Mouse (Mus musculus) lung, embryonic 15.5 days (tissue): ENCODE measurements around the gene Nek3. TPM values are rescaled to one million over a fixed set of nuclear protein-coding genes. Genes with fewer than 3 reads are reported as not detected.

Source experiments
- ATAC-seq: fragments of 200-750 bp; cut with Nextera tagmentation; 2 replicates; pipeline ENCODE4 v1.8.0; 2017; ENCODE audit warnings: moderate number of reproducible peaks, borderline replicate concordance; ENCODE audit not compliant: low FRiP score, low TSS enrichment; ENCODE audit errors: extremely low read depth
- H3K27ac ChIP-seq: fragments of 300-500 bp; sonication (generic); 2 replicates; pipeline ENCODE4 v1.5.1; 2015; ENCODE audit warnings: moderate library complexity, mild to moderate bottlenecking, inconsistent platforms
- H3K27me3 ChIP-seq: fragments of 300-500 bp; sonication (generic); 2 replicates; pipeline ENCODE4 v1.6.1; 2015; ENCODE audit warnings: inconsistent platforms
- H3K36me3 ChIP-seq: fragments of 300-500 bp; sonication (generic); 2 replicates; pipeline ENCODE4 v1.6.1; 2015; ENCODE audit warnings: inconsistent platforms
- H3K4me1 ChIP-seq: fragments of 300-500 bp; sonication (generic); 2 replicates; pipeline ENCODE4 v1.6.1; 2015; ENCODE audit warnings: inconsistent platforms
- H3K4me2 ChIP-seq: fragments of 300-500 bp; sonication (generic); 2 replicates; pipeline ENCODE4 v1.6.1; 2015; ENCODE audit warnings: inconsistent platforms, mild to moderate bottlenecking, moderate library complexity
- H3K4me3 ChIP-seq: fragments of 300-500 bp; sonication (generic); 2 replicates; pipeline ENCODE4 v1.5.1; 2015; ENCODE audit warnings: mild to moderate bottlenecking, inconsistent platforms
- H3K9ac ChIP-seq: fragments of 300-500 bp; sonication (generic); 2 replicates; pipeline ENCODE4 v1.6.1; 2015; ENCODE audit warnings: inconsistent platforms
- H3K9me3 ChIP-seq: fragments of 300-500 bp; sonication (generic); 2 replicates; pipeline ENCODE4 v1.6.1; 2016; ENCODE audit warnings: inconsistent platforms
- WGBS: fragments of 180-500 bp; shearing (Covaris S2); methylation state at CpG from one replicate; pipeline ENCODE4 v1.1.7; 2015; 5-methylcytosine and 5-hydroxymethylcytosine counted together
- polyA plus RNA-seq: library from polyadenylated mRNA; unstranded; fragments of >200 nt; fragmentation: Nextera tagmentation; extraction: Ambion mirVana; gene quantifications from 2 replicates; pipeline ENCODE4 v1.2.1, GENCODE M21; 2015

Gene Nek3
- polyA plus RNA-seq, 1 experiment from 2014 or later = 6.0 TPM

DNA sequence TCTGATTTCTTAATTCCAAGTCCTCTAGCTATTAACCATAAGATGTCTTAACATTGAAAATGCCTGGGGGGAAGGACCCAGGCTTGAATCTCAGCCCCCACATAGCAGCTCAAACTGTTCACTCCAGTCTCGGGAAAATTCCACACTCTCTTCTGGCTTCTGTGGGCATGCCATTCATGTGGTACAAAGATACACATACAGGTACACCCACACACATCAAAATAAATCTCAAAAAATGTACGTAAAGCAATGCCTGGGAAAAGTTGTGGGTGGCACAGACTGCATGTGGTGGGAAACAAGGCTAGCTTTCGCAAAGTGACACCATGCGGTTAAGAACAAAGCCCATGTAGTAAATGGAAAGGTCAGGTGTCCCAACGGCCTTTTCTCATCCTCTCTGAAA lies 2.9 kb upstream of the Nek3 start:
- Histone ChIP-seq H3K27me3 (no peaks in the 10 kb centered on the region), H3K27ac (no peak overlapping the region), H3K9me3 (no peaks in the 10 kb centered on the region), H3K4me2 (no peak overlapping the region), H3K4me3 (no peak overlapping the region), H3K4me1 (0 out of 2 replicates have a peak, but pooled peaks cover 10% of the 10 kb centered on the region), H3K9ac (no peak overlapping the region), H3K36me3 (peaks cover 36% of the 10 kb centered on the region)
- no peak for ATAC-seq
- WGBS = 94% methylated on average over 5 of the region's 5 CpGs

DNA sequence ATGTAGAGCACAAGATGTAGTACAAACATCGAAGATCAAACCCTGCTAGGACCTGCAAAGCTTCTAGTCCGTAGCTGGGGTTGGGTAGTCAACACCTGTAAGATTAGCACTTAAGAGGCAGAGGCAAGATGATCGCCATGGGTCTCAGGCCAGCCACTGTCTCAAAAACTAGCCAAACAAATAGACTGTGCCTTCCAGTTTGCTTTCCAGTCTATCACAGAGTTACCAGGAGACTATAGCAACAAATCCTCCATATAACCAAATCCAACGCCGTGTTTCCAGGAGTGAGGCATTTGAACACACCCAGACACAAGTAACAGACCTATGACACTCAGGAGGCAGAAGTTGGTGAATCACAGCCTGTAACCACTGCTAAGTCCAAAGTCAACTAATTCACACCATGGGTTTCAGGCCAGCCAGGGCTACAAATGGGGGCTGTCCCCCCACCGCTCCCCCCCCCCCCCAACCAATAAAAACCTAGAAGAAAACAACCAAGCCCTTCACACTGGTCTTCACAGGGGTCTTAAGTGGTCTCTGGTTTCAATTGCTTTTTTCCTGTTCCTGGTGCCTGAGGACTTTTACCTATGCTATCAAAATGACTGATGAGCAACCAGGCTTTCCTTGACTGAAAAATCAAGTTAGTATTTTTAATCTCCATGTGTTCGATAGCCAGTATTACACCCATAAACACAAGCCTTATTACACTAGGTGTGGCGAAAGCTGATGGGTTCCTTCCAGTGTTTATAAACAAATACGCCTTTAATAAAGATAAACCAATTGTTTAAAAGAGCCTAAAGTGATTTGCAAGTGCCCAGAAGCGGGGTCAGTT lies 770 bp downstream of the Nek3 start:
- Histone ChIP-seq H3K9ac (peak overlapping the region; percentile 50), H3K4me1 (0 out of 2 replicates have a peak, but pooled peaks cover 10% of the 10 kb centered on the region), H3K4me2 (peak overlapping the region; percentile 69), H3K4me3 (peak overlapping the region; percentile 51), H3K36me3 (peaks cover 19% of the 10 kb centered on the region), H3K27ac (peak overlapping the region; percentile 70), H3K27me3 (no peaks in the 10 kb centered on the region), H3K9me3 (no peaks in the 10 kb centered on the region)
- WGBS = 46% methylated on average over 10 of the region's 10 CpGs
- ATAC-seq = no peak

DNA sequence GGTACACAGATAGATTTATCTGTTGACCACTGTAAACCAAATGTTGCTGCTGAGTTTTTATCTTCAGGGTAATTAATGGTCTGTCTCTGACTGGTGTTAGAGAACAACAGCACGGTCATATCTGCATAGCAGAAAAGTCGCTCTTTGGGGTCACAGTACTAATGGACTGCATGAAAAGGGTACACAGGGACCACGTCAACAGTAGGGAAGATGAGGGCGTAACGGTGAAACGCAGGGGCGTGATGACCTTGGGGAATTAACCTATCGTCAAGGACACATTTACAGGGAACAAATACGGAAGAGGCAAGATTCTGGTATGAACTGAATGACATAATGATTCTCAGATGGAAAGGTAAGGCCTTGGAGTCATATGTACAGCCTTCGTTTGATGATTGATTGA lies 1.8 kb downstream of the Nek3 start:
- Histone ChIP-seq H3K4me1 (0 out of 2 replicates have a peak, but pooled peaks cover 10% of the 10 kb centered on the region), H3K36me3 (peaks cover 17% of the 10 kb centered on the region), H3K4me2 (no peak overlapping the region), H3K9ac (no peak overlapping the region), H3K9me3 (no peaks in the 10 kb centered on the region), H3K4me3 (no peak overlapping the region), H3K27ac (no peak overlapping the region), H3K27me3 (no peaks in the 10 kb centered on the region)
- WGBS = 70% methylated on average over 10 of the region's 10 CpGs
- ATAC-seq = no peak

DNA sequence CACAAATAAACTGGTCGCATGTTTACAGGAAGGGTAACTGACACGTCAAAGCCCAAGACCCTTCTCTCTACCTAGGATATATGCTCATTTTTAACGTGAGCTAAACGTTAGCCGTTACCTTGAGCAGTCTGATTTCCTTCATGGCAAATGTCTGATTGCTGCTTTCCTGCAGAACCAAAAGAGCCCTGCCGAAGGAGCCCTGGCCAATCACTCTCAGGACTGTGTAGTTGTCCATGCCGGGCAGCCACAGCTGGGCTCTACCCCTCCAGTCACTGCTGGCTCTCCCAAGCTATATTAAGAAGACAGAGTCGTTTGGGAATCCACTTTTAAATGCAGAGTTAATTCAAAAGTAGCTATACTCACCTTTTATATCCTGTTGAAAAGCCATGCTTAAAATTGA lies 4.0 kb downstream of the Nek3 start:
- H3K4me3 ChIP-seq = no peak overlapping the region
- H3K27ac ChIP-seq = no peak overlapping the region
- 0 out of 2 replicates have a peak, but pooled peaks cover 10% of the 10 kb centered on the region for H3K4me1 ChIP-seq
- ATAC-seq = no peak
- WGBS = 66% methylated on average over 8 of the region's 8 CpGs
- H3K9ac ChIP-seq = no peak overlapping the region
- no peaks in the 10 kb centered on the region for H3K27me3 ChIP-seq
- H3K36me3 ChIP-seq = 0 out of 2 replicates have a peak, but pooled peaks cover 5% of the 10 kb centered on the region
- no peak overlapping the region for H3K4me2 ChIP-seq
- no peaks in the 10 kb centered on the region for H3K9me3 ChIP-seq

DNA sequence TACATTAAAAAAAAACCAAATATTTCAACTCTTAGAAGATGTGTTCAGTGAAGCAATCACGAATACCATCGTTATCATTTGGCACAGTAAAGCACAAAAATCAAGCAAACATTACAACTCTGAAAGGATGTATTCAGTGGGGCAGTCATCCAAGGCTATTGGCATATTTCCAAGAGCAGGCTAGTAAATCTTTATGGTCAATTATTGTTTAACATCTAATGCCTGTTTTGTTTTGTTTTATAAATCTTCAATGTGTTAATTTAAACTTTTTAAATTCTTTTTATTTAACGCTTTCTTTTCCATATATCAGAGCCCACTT lies 15.9 kb downstream of the Nek3 start:
- H3K4me2 ChIP-seq = no peak overlapping the region
- no peak overlapping the region for H3K9ac ChIP-seq
- peaks cover 7% of the 10 kb centered on the region for H3K4me1 ChIP-seq
- WGBS = 45% methylated on average over 3 of the region's 3 CpGs
- ATAC-seq = peak; percentile 23; the same call in 1 of the 2 replicates
- H3K4me3 ChIP-seq = no peak overlapping the region
- H3K36me3 ChIP-seq = 0 out of 2 replicates have a peak, but pooled peaks cover 11% of the 10 kb centered on the region
- no peaks in the 10 kb centered on the region for H3K27me3 ChIP-seq
- H3K27ac ChIP-seq = peak overlapping the region; percentile 65; the same call in 1 of the 2 replicates
- H3K9me3 ChIP-seq = no peaks in the 10 kb centered on the region

DNA sequence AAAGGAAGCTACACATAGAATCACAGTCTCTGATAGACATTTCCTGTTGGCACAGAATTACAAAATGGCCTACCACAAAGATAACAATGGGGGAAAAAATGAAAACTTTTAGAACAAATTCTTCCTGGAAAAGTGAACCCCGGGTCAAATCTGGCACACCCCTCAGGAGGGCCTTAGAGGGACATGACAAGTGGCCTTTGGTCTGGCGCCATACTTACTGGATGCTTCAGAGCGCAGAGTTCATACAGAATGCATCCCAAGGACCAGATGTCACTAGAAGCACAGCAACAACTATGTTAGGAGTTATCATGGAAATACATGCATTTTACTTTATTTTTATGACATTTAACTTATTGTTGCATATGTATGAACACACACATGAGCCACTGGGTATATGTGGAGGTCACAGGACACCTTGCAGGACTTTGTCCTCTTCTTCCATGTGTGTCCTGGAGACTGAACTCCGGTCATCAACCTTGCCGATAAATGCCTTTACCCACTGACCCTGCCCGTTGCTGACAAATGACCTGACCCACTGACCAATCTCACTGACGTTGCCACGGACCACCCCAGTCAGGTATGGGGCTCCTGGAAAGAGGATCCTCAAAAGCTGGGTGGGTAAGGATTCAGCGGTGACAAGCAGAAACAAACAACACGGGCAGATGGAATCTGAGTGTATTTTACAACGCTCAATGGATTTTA lies 16.4 kb downstream of the Nek3 start:
- no peaks in the 10 kb centered on the region for H3K9me3 ChIP-seq
- H3K4me2 ChIP-seq = peak overlapping the region; percentile 17; the same call in 1 of the 2 replicates
- H3K4me3 ChIP-seq = no peak overlapping the region
- H3K36me3 ChIP-seq = 0 out of 2 replicates have a peak, but pooled peaks cover 7% of the 10 kb centered on the region
- H3K27ac ChIP-seq = peak overlapping the region; percentile 65
- no peaks in the 10 kb centered on the region for H3K27me3 ChIP-seq
- H3K4me1 ChIP-seq = peaks cover 7% of the 10 kb centered on the region
- peak; percentile 64 for ATAC-seq
- 50% methylated on average over 11 of the region's 11 CpGs for WGBS
- no peak overlapping the region for H3K9ac ChIP-seq

DNA sequence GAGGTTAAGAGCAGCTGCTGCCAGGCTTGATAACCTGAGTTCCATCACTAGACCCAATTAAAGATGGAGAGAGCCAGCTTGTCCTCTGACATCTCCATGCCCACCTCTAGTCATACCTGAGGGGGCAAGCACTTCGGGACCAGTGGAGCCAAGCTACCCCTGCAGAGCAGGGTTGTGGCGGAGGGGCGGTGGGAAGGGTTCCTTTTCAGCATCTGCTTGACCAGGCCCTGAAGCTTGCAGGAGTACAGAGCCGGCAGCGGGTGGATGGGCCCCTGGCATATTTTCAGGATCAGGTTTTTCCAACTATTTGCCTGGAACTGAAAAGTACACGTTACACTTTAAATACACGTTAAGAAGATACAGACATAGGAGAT lies 17.9 kb downstream of the Nek3 start:
- 85% methylated on average over 7 of the region's 7 CpGs for WGBS
- ATAC-seq = no peak

DNA sequence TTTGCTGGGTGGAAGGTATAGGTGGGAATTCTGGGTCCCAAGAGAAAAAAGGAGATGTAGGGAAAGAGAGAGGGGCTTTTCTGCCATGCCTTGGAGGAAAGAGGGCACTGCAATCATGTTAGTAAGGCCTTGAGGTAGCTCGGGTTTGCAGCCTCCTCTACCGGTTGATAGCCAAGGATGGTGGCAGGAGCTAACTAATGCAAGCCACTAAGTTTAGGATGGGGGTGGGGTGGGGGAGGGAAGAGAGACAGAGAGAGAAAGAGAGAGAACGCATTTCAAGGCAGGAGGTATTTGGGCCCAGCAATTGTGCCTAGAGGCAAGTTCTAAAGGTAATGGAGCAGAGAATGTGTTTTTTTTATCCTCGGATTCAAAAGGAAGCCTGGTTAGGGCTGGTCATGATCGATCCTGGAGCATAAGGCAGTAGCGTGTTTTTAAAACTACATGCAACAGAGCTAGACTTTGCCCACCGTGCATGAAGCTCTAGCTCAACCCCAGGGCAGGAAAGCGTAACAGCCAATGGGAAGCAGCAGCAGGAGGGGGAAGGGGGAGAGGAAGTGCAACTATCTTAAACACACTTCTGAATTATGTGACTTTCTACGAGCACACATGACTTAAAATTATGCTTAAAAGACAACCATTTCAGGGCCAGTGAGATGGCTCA lies 18.4 kb downstream of the Nek3 start:
- H3K4me2 ChIP-seq = no peak overlapping the region
- no peaks in the 10 kb centered on the region for H3K27me3 ChIP-seq
- WGBS = 80% methylated on average over 9 of the region's 9 CpGs
- H3K9me3 ChIP-seq = no peaks in the 10 kb centered on the region
- no peak for ATAC-seq
- no peak overlapping the region for H3K9ac ChIP-seq
- no peaks in the 10 kb centered on the region for H3K36me3 ChIP-seq
- no peak overlapping the region for H3K4me3 ChIP-seq
- peaks cover 7% of the 10 kb centered on the region for H3K4me1 ChIP-seq
- no peak overlapping the region for H3K27ac ChIP-seq

More for the DNA sequence above, 17.9 kb downstream of the Nek3 start:
- Histone ChIP-seq H3K27me3 (no peaks in the 10 kb centered on the region), H3K36me3 (no peaks in the 10 kb centered on the region), H3K9me3 (no peaks in the 10 kb centered on the region), H3K4me3 (no peak overlapping the region), H3K27ac (no peak overlapping the region), H3K4me2 (no peak overlapping the region), H3K9ac (no peak overlapping the region), H3K4me1 (peaks cover 7% of the 10 kb centered on the region)

DNA sequence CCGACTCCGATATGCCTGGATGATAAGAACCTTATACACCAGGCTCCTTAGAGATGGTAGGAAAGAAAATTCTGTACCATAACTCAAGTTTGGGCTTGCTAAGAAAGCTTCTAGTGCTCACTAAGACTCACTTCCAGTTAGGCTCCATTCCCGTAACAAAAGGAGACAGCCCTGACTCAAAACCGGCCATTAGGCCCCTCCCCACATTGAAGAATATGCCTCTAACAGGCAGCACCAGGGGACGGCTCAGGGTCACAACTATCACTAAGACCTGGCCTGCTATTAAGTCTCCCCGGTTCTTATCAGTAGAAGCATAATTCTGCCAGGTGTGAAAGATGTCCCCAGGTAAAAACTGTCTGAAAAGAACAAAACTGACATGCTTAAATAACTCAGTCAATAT lies 20.4 kb downstream of the Nek3 start:
- ATAC-seq = no peak
- H3K4me2 ChIP-seq = no peak overlapping the region
- no peak overlapping the region for H3K9ac ChIP-seq
- H3K9me3 ChIP-seq = no peaks in the 10 kb centered on the region
- H3K27me3 ChIP-seq = no peaks in the 10 kb centered on the region
- H3K36me3 ChIP-seq = 0 out of 2 replicates have a peak, but pooled peaks cover 4% of the 10 kb centered on the region
- H3K27ac ChIP-seq = no peak overlapping the region
- no peak overlapping the region for H3K4me3 ChIP-seq
- peaks cover 7% of the 10 kb centered on the region for H3K4me1 ChIP-seq
- WGBS = 70% methylated on average over 6 of the region's 6 CpGs

DNA sequence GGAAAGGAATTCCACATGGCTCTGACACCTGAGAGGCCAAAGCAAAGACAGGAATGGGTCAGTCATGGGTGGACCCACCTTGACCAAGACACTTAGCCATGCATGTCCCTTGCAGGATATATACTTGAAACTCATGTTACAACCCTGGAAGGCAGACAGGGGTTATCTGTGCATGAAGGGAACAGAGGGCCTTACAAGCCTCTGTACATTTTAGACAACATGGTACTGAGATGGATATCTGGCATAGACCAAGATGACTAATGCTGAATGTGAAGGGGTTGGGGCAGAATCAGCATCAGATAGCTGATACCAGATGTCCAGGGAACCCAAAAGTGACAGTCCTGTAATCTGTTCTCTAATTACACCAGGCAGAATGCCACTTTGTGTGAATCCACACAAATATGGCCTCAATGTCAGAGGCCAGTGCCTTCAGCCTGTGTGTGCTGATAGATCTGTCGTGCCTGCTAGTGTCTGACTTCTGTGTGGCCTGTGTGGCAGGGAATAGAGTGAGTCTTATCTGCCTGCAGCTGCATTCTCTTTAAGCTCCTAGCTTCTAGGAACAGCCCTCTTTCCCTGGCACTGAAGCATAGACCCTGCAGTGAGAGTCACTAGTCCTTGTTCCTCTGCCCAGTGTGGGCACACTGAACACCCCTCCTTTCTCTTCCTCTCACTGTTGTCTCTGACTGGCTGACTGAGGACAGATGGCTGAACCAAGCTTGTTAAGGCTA lies 22.3 kb downstream of the Nek3 start:
- Histone ChIP-seq H3K9ac (no peak overlapping the region), H3K4me2 (no peak overlapping the region), H3K36me3 (0 out of 2 replicates have a peak, but pooled peaks cover 4% of the 10 kb centered on the region), H3K9me3 (no peaks in the 10 kb centered on the region), H3K27ac (no peak overlapping the region), H3K27me3 (no peaks in the 10 kb centered on the region), H3K4me3 (no peak overlapping the region), H3K4me1 (no peaks in the 10 kb centered on the region)
- no peak for ATAC-seq
- 50% methylated on average over 1 of the region's 1 CpGs for WGBS

DNA sequence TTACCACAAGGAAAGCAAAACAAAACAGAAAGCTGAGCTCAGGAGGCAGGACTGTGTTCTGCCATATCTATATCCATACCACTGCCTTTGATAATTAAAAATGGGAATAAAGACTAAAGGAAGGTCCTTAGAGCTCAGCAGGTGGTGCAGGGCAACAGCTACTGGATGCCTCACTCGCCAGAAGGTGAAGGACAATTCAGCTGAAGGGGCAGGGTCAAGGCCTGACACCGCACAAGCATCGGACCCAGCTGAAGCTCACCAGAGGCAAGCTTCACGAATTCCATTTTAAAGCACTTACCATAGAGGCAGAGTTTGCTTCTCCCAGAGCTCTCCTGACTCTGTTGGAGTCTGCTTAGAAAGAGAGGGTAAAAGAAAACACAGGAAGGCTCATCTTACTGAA lies 23.6 kb downstream of the Nek3 start:
- ATAC-seq = no peak
- Histone ChIP-seq H3K4me3 (no peak overlapping the region), H3K36me3 (0 out of 2 replicates have a peak, but pooled peaks cover 4% of the 10 kb centered on the region), H3K27ac (no peak overlapping the region), H3K27me3 (no peaks in the 10 kb centered on the region), H3K4me1 (no peaks in the 10 kb centered on the region), H3K9me3 (no peaks in the 10 kb centered on the region), H3K9ac (no peak overlapping the region), H3K4me2 (no peak overlapping the region)
- 79% methylated on average over 4 of the region's 4 CpGs for WGBS
